Mouse (Mus musculus) urinary bladder, adult 18-20 months (tissue): ENCODE measurements around the gene Mettl27.
"Not testable (repeated sequence)": the region's sequence is repeated elsewhere in the genome, so short reads cannot be mapped to it uniquely, and the experiment has no call there.

ENCODE experiments used
- DNase-seq, 2 experiments: peaks; one replicate each; pipeline ENCODE4 v3.0.0; 2022; ENCODE audit warnings: low spot score in 2 of 2, mixed read lengths in 2 of 2

Mettl27 gene

DNA sequence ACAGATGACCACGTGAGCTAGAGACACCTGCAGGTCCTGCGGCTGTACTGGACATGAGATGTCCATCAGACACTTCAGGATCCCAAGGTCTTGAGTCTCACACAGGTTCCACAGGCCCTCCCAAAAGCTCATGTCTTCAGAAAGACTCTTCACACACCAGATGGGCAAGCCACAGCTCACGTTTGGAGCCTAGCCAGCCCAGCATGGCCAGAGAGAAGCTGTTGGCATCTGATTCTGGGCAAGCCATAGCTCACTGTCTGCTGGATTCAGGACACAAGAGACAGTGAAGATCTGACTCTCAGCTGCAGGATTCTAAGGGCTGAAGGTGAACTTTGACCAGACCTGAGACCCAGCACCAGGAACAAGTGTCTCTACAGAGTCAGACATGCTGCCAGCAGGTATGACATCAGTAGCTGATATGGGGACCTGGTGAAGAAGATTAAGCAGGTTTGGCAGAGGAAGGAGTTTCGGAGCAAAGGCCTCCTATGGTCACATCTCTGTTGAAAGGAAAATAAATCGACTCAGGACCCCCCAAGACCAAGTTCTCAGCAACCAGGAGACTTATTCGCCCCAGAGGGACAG is 12.0 kb upstream of the Mettl27 start:
- DNase-seq: no peak

DNA sequence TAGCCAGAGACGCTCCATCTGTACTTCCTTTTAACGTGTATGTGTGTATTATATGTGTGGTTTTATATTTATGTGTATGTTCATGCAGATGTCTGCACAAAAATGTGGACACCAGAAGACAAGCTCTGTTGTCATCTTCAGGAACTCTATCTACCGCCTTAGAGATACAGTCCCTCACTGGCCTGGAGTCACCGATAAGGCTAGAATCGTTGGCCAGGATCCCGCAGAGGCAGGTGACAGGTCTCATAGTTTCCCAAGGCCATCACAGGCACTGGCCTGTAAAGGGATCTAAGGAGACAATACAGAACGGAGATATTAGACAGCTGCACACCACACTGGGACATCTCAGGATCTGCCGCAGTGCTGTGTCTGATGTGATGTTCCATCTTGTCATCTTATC is 11.1 kb upstream of the Mettl27 start:
- no peak for DNase-seq

DNA sequence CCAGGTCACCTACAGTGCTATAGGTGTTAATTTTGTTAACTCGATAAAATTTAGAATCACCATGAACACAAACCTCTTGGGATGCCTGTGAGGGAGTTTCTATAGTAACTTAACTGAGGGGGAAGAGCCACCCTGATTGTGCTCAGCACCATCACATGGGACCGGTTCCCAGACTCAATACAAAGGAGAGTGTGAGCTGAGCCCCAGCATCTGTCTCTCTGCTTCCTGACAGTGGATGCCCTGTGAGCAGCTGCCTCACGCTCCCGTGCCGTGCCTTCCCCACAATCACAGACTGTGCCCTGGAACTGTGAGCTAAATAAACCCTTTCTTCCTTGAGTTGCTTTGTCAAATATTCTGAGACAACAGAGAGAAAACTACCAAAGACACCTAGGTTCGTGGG is 9.0 kb upstream of the Mettl27 start:
- DNase-seq: no peak

DNA sequence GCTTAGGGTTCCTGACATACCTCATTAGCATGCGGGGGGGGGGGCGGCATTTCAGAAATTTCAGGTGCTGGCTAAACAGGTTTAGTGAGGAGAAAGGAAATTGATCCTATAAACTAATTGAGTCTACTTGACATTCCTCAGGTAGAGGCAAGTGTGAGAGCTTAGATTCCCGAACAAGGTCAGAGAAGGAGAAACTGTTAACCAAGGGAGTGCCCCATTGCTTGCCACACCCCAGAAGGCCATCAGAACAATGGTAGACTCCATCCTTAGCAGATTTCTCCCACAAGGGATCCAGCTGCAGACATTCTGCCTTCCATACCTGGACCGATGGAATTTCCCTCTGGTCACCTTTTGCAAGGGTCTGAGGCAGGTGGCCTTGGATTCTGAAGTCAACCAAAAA is 5.4 kb upstream of the Mettl27 start:
- DNase-seq: no peak

DNA sequence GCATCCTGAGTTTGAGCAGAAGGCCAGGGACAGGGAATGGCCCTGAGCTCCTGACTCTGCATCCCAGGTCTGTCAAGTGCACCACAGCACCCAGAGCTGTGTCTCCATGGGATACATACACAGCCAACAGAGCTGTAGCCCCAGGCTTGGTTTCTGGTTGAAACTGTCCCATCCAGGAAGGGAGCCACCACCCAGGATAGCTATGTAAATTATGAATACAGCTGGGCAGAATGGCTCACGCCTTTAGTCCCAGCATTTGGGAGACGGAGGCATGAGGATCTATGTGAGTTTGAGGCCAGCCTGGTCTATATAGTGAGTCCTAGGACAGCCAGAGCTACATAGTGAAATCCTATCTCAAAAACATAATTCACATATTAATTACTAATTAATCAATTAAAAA is 2.2 kb upstream of the Mettl27 start:
- no peak for DNase-seq

DNA sequence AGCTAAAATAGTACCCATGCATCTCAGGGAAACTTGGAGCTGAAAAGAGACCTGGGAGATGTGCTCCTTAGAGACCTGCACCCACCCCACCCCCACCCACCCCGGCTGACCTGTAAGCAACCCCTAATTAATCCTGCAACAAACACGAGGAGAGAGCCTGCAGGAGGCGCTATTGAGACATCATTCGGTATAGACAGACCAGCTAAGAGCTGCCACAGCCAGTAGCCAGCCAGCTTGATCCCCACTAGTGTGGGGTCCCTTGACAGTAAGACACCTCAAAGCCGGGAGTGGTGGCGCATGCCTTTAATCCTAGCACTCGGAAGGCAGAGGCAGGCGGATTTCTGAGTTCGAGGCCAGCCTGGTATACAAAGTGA is 722 bp downstream of the Mettl27 start:
- peak; percentile 43 to 47 for DNase-seq

DNA sequence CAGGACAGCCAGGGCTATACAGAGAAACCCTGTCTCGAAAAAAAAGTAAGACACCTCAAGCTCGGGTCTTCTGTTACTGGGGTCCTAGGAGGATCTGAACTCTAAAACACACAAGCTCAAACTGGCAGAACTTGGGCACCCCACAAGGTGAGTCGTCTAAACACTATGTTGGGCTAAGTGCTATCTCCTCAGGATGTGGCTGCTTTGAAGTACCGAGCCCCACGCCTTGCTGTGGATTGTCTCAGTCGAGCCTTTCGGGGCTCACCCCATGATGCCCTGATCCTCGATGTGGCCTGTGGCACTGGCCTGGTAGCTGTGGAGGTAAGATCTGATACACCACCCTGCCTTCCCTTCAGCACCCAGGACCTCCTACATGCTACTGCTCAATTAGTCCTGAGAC is 1.1 kb downstream of the Mettl27 start:
- no peak for DNase-seq

DNA sequence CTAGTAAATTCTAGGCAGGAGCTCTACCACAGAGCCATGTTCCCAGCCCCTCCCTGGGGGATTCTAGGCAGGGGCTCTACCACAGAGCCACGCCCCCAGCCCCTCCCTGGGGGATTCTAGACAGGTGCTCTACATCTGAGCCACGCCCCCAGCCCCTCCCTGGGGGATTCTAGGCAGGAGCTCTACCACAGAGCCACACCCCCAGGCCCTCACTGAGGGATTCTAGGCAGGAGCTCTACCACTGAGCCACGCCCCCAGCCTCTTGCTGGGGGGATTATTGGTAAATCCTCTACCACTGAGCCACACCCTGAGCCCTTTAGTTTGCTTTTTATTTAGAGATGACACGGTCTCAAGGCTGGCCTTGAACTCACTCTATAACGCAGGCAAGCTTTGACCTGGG is 1.5 kb downstream of the Mettl27 start:
- not testable (repeated sequence) for DNase-seq

DNA sequence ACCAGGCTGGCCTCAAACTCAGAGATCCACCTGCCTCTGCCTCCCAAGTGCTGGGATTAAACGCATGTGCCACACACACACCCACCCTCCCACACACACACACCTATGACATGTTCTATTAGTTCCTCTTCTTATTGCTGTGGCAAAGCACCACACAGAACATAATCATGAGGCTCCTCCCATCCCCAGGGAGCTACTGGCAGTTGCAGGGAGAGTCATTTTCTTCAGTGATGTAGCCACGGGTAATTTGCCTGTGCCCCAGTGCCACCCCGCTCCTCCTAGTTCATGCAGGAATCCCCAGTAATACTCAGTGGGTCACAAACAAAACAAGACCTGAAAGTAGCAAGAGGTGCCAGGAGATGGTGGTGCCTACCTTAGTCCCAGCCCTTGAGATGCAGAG is 2.5 kb downstream of the Mettl27 start:
- DNase-seq: no peak

DNA sequence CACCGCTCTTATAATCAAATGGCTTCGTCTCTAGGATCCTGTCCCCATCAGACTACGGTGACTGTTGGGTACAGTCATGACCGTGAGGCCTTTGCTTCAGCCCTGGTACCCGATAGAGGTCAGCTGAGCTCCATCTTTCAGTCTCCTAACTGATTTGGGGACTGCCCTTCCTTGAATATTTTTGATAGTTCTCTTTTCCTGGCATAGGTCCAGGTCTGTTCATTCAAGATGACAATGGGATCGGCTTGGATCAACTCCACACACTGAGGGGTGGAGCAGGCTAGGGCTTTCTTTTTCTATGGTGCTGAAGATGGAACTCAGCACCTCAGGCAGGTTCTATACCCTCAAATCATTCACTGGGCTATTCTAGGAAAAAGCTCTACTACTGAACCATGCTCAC is 3.9 kb downstream of the Mettl27 start:
- no peak for DNase-seq

DNA sequence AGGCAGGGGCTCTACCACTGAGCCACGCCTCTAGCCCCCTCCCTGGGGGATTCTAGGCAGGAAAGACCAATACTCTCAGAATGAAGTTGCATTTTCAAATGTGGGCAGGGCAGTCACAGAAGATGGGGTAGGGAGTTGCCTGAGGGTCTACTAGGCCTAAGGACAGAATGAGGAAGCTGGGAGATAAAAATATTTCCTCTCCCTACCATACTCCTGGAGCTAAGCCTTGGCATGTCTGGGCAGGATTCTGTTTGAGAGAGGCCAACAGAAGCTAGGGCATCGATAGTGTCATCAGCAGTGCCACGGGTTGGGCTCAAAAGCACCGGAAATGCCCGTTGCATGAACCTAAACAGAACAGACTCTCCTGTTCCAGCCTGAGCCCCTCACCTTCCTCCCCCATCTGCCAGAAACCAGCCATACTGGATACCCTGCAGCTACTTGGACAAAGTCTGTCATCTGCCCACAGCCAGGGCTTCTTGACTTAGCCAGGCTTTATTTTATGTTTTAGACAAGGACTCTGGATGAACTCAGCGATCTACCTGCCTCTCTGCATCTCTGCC is 4.5 kb downstream of the Mettl27 start:
- DNase-seq: peak in 1 of 2 experiments; percentile 68

DNA sequence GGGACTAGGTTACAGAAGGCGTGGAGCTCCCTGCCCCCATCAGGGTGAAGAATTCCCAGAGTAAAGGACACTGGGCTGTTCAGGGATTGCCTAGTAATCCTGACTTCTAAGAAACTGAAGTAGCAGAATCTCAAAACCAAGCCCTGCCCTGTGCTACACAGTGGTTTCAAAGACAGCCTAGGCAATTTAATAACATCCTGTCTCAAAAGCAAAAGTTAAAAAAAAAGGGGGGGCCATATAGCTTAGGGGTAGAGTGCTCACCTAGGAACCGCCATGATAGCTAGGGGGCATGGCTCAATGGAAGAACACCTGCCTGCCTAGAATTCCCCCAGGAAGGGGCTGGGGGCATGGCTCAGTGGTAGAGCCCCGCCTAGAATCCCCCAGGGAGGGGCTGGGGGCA is 6.9 kb downstream of the Mettl27 start:
- no peak for DNase-seq

DNA sequence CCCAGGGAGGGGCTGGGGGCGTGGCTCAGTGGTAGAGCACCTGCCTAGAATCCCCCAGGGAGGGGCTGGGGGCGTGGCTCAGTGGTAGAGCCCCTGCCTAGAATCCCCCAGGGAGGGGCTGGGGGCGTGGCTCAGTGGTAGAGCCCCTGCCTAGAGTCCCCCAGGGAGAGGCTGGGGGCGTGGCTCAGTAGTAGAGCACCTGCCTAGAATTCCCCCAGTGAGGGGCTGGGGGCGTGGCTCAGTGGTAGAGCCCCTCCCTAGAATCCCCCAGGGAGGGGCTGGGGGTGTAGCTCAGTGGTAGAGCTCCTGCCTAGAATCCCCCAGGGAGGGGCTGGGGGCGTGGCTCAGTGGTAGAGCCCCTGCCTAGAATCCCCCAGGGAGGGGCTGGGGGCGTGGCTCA is 7.4 kb downstream of the Mettl27 start:
- DNase-seq: not testable (repeated sequence)

DNA sequence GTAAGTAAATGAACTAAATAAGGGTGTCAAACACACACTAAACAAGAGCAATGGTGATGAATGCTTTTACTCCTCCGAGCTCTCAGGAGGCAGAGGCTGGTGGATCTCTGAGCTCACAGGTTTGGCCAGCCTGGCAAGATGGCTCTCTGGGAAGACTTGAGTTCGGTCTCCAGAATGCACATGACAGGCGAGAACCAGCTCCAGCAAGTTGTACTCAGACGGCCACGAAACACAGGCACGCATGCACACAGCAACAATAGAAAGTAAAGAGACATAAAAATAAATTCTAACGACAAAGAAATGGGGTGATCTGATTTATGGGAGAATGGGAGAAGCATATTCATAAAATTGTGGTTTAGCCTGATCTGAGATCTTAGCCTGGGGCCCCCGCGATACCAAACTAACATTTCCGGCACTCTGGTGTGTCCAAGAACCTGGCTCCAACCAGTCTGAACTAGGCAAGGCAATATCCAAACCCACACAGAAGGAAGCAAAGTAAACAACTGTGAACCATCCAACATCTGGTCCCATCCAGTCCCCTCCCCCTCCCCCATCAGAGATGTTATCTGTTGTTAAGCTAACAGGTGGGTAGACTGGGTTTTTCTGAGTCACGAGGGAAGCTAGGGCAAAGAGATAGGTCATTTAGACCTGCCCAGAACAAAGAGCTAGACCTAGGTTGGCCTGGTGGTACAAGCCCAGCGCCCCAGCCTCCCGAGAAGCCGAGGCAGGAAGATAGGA is 9.5 kb downstream of the Mettl27 start:
- DNase-seq: peak; percentile 40 to 79

DNA sequence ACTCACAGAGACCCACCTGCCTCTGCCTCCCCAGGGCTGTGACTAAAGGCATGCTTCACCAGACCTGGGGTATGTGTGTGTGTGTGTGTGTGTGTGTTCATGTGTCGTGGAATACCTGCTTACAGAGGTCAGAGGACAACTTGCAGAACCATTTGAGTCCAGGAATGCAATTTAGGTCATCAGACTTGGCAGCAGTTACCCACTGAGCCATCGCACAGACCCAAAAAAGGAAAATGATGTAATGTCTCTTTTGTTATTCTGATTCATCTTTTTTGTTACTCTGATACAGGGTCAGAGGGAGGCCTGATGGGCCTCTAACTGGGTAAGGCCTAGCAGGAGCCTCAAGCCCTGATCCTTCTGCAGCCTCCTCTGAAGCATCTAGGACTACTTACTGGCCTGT is 10.6 kb downstream of the Mettl27 start:
- DNase-seq: no peak

DNA sequence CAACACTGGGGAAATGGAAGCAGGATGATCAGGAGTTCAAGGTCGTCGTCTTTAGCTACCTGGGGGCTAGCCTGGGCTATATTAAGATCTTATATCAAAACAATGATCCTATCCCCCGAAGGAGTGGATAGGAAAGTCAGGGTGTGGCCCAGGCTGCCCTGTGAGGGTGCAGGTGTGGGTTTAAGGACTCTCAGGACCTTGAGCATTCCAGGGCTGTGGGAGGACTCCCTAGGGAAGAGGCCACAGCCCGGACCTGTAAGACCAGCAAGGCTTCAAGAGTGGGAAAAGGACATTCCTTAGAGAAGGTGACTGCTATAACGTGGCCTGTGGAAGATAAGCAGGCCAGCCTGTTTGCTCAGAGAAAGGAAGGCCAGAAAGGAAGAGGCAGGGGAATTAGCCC is 12.0 kb downstream of the Mettl27 start:
- no peak for DNase-seq

DNA sequence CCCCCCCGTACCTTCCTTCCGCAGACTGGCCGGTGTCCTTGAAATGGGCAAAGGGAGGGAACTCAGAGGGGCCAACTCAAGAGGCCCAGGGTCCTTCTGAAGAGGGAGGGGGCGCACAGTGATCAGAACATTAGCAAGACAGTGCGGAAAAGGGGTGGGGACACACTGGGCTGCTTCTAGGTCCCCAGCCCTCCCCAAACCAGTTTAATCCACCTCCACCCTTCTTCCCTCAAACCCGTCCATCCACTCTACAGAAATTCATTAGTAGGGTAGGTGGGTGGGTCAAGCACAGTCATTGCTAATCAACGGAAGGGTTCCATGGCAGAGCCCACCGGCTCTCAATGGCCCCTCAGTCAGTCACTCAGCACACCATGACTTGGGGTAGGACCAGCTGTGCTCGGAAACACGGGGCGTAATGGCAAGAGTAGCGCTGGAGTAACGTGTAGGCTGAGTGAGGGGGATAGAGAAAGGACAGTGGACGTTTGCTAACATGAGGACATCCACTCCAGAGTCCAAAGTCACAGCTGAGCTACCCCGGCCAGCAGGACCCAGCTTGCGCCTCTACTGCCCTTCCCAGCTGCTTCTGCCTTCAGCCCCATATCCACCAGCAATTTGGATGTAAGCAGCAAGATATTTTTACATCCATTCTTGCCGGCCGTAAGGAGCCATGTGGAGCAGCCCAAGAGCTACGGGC is 13.2 kb downstream of the Mettl27 start:
- no peak for DNase-seq

DNA sequence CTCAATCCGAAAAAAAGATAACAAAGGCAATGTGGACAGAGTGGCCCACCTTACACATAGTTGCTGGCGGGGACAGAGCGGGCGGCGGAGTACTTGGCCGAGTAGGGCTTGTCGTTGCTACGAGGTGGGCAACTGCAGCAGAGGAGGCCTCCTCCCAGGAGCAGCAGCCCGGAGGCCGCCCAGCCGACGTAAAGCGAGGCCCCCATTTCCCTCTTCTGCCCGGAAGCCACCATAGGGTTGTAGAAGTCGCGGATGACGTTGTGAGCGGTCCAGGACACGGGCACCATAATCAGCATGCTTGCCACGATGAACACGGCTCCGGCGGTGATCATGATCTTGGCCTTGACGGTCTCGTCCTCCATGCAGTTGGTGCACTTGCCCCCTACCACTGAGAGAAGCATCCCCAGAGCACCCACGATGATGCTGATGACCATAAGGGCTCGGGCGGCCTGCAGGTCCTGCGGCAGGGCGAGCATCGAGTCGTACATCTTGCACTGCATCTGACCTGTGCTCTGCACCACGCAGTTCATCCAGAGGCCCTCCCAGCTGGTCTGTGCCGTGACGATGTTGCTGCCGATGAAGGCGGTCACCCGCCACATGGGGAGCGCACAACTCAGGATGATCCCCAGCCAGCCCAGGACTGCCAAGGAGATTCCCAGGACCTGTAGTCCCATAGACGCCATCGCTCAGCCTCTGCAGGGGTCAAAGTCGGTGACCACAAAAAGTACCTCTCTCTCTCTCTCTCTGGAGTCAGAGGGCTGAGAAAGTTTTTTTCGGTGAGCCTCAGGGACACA is 14.1 kb downstream of the Mettl27 start:
- DNase-seq: peak in 1 of 2 experiments; percentile 57

DNA sequence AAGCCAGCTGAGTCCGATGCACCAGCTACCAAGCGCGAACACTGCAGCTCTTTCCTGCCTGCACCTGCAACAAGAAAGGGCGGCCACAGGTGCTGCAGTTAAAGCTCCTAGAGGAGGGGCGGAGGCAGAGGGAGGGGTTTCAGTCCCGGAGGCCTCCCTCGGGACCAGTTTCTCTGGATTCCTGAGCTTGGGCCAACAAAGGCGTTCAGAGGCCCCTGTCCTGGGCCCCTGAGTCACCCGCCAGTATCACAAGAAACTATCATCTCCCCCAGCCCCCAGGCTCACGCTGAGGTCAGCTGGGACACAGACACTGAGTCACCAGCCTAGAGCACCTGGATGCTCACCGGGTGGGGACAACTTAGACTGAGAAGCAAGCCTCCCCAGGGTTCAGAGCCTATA is 14.7 kb downstream of the Mettl27 start, which contains the start of gene Cldn4:
TSS of gene Cldn4 (minus strand) at position 78 of the 399 bp plus-strand sequence.
- DNase-seq: peak; percentile 87 to 89

DNA sequence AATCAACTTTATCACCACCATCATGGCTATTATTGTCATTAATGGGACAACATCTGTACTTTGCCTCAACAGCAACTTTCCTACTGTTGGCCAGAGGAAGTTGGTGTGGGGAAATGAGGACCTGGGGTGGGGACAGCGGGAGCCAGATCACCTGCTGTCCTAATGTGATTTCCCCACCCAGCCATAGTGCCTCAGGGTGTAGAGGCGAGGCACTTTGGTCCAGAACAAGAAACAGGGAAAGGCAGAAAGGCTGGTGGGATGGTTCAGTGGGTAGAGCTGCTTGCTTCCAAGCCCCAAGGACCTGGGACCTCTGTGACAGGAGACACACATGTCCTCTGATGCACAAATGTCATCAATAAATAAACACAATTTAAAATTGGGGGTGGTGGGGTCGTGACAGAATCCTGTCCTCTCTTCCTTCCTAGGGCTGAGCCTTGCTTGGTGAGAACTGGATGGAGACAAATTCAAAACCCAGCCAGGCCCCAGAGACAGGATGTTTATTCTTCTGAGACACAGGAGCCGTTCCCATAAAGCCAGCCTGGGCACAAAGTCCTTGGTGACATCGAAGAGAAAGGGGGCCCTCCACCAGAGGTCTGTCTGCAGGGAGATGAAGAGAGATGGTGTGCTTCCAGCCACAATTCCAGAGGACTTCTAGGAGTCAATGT is 15.4 kb downstream of the Mettl27 start:
- no peak for DNase-seq

DNA sequence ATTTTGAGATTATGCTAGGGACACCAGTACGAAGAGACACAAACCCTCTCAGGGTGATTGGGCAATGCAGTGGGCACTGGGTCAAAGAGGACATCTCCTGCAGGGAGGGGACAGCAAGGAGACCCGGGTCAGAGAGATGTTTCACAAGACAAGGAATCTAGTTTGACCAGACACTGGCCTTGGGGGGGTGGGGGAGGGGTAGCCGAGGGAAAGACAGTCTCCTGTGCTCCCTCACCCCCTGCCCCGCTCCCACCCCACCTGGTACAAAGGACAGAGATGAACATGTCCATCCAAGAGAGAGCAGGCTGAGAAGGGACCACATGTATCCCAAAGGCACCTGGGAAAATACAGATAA is 15.9 kb downstream of the Mettl27 start:
- DNase-seq: no peak
